Mouse (Mus musculus) heart, adult 18-20 months (tissue): ENCODE results near the gene Ssr1. TPM values are rescaled to one million over a fixed set of nuclear protein-coding genes. Genes with fewer than 3 reads are reported as not detected.

Experiments
- DNase-seq, 2 experiments: peaks; one replicate each; pipeline ENCODE4 v3.0.0; 2021 to 2022; ENCODE audit warnings: mixed read lengths in 1 of 2
- total RNA-seq, 2 experiments: library from RNA; stranded (reverse); gene quantifications; 2 replicates each; pipeline ENCODE4 v1.2.3; 2021

Ssr1 gene
- total RNA-seq, 2 experiments from 2014 or later: 41.4 to 43.0 TPM

DNA sequence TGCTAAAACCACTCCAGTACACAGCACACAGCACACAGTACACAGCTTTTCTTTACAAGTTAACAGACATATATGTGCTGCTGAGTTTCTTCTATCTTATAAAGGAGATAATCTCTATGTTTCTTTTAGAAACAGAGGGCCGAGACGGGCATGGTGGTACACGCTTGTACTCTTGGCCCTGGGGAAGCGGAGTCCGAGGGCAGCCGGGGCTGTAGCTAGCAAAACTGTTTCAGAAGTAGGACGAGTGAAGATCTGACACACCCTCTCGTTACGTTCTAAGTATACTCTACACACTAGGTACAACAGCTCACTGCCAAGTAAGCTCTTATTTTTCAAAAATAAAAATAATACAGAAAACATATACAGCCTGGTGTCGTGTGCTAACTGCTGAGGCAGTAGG is 13.7 kb downstream of the Ssr1 start:
- no peak for DNase-seq

DNA sequence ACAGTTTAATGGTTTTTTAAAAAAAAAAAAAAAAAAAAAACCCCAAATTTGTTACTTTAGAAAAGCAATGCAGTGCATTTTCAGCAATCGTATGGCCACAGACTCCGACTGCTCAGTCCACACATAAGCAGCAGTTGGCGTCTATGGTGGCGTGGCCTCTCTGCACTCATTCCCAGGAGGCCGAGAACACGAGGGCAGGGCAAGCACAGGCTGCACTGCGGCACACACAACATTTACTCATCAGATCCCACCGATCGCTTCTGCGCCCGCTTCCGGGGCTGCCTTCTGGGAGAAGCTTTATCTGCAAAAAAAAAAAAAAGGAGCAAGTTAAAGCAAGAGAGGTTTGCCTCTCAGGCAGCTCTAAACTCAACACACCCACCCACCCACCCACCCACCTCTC is 14.5 kb downstream of the Ssr1 start:
- DNase-seq: no peak

DNA sequence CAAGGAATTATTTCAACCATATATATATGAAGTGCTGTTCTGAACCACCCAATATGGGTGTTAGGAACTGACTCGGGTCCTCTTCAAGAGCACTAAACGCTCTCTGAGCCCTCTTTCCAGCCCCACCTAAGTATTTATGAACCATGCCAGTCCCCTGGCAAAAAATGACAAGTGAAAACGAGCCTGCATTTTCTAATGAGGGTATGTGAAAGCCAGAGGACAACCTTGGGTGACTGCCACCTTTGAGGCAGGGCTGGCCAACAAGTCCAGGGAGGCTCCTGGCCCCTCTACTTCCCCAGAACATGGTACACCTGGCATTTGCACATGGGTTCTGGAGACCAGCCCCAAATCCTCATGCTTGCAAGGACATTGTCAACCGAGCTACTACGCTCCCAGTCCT is 19.3 kb downstream of the Ssr1 start:
- no peak for DNase-seq

DNA sequence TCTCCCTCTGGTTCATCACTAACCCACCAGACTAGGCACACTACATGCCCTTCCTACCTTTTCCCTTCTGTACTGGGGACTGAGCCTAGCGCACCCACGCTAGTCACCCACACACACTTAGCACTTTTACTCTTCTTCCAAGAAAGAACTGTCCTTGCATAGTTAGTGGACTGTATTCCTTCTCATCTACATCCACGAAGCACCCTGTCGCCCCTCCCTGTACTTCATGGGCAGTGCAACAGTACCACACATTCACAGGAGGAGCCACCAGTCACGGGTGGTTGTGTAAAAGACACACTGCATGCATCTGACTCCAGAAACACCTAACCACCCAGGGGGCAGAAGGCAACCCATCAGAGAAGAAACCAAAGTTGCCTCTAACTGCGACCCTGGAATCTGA is 20.0 kb downstream of the Ssr1 start:
- no peak for DNase-seq

DNA sequence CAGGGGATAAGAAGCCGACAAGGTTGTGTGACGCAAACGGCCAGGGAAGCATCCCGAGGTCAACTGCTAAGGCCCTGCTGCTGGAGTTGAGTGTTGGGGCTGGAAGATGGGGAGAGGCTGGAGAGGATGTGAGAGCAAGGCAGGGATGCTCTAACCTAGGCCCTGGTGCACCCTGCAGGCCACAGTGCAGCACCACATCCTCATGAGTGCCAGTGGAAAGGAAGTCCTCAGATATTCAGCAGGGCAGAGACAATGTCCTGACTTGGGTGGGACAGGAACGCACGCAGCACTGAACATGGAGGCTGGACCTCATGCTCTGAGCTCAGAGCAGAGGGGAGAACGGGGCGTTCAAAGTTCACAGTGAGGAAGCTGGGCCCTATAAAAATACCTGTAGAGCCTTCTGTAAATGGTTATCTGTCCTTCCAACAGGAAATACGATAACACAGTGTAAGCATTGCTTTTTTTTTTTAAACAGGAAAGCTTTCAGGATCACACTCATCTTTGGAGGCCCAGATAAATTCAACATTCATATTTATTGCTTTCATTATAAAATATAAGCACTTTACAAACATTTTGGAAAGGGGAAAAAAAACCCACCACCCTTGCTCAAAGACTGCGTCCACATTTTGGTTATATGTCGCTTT is 23.0 kb downstream of the Ssr1 start:
- DNase-seq: no peak

DNA sequence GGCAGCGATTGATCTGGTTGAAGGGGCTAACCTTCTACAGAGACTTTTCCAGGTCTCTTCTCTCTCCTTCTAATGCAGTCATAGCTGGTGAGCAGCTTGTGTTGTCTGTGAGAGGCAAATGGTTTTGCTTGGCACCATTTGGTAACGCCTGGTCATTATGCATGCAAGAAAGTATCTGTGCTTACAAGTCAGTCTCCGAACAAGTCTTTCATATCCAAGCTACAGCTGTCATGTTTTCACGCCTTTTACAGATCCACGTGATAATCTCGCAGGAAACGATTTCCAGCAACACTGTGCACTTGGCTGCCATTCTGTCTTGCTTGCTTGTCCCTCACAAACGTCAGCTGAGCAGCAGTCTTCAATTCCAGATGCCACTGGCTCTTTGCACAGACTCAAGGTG is 24.0 kb downstream of the Ssr1 start:
- DNase-seq: no peak

DNA sequence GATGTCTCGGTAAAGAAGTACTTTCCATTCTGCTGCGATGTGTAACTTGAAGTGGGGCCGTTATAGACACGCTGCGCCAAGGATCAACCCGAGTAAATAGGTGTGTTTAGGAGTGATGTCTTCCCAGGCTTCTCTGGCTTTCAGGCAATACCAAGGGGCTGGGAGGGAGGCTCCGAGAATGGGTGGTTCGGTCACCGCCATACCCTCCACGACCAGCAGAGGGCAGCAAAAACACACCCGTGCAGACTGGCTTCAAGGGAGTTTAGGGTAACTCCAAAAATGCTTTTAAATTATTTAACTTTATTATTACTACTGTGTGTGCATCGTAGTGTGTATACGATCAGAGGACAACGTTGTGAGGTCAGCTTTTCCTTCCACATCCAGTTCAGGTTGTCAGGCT is 24.7 kb downstream of the Ssr1 start:
- DNase-seq: peak; percentile 78 to 95

DNA sequence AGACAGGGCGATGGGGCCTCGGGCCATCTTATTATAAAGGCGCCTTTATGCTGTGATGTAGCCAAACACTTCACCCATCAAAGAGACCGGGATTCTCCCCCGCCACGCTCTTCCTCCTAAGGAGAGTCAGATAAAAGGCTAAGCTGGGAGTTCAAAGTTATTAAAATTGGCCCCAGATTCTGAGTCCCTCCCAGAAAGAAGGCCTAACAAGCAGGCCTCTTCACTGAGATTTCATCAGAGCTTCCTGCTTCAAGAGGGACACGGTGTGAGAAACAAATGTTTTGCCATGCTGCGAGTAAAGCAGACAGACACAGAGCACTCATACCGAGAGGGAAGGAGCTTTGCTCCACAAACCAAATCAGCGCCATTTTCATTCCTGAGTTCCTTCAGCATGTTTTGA is 26.5 kb downstream of the Ssr1 start:
- DNase-seq: no peak

DNA sequence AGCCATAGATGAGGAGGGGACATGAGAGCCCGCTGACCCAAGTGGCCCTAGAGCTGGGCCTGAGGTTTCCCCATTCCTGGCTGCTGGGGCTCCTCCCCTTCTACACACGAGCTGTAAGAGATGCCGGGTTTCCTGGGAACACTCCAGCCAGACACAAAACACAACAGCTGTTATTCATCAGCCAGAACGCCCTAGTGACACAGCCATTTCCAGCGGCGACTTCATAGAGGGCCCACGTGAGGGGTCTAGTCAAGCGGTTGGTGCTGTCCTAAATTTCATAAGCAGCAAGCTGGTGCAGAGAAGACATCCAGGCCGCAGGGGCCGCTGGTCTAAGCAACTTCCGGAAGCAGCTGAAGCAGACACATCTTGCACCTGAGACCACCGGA is 27.0 kb downstream of the Ssr1 start:
- peak in 1 of 2 experiments; percentile 50 for DNase-seq

DNA sequence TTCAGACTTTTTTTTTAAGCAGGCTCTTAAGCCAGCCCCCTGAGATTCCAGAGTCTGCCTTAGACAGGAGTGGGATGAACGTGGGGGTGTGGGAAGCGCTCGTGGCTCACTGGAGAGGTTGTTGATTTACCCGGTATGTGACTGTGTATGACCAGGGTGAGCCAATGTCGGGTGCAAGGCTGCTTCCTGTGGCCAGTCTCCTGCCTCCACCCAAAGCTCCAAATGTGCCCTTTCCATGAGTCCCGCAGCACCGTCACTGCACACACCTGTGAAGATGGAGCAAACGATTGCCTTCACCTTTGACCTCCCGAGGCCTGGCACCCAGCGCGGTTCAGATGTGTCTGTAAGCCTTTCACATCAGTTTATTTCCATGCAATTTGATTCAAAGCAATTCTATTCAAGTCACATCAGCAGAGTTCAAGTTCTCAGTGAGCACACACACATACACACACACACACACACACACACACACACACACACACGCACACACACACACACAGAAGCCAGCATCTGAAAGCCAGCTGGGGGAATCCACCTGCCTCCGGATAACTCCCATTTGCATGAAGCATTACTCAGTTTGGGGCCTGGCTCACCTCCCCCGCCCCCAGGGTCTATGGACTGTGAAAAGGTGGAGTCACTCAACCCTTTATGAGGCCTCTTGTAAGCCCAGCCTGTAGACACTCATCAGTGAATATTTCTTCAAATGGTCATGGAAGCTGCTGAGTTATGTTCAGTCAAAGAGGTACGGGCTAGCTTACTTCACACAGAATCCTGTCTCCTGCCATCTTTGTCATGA is 27.6 kb downstream of the Ssr1 start:
- no peak for DNase-seq

DNA sequence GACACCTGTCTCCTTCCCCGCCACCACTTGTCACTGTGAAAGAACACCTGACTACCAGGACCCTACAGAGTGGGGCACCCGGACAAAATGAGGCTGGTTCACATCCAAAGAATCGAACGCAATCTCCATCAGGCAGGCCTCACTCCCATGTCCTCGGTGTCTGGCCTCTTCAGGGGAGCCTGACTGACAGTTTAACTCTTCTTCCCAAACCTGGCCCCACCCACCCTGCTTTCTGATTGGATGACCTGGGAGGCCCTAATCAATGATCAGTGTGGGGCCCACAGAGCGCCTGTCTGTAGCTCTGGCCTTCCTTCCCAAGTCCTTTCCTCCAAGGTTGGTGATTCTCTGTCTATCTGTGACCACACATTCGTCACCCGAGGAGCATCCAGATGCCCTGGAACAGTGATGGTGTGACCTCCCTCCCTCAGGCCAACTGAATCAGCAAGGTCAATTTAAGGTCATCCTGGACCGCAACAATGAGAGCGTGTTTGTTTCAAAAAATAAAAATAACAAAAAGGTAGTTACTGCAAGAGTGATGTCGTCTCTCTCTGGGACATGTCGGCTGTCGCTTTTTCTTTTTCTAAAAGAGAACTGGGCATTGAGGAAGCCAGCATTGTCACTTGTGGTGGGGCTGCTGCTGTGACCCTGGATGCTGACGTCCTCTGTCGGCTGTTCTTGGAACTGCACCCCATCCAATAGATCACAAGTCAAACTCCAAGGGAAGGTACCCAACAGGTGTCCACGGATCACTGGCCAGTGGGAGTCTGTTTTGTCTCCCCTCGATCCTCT is 28.7 kb downstream of the Ssr1 start:
- no peak for DNase-seq

DNA sequence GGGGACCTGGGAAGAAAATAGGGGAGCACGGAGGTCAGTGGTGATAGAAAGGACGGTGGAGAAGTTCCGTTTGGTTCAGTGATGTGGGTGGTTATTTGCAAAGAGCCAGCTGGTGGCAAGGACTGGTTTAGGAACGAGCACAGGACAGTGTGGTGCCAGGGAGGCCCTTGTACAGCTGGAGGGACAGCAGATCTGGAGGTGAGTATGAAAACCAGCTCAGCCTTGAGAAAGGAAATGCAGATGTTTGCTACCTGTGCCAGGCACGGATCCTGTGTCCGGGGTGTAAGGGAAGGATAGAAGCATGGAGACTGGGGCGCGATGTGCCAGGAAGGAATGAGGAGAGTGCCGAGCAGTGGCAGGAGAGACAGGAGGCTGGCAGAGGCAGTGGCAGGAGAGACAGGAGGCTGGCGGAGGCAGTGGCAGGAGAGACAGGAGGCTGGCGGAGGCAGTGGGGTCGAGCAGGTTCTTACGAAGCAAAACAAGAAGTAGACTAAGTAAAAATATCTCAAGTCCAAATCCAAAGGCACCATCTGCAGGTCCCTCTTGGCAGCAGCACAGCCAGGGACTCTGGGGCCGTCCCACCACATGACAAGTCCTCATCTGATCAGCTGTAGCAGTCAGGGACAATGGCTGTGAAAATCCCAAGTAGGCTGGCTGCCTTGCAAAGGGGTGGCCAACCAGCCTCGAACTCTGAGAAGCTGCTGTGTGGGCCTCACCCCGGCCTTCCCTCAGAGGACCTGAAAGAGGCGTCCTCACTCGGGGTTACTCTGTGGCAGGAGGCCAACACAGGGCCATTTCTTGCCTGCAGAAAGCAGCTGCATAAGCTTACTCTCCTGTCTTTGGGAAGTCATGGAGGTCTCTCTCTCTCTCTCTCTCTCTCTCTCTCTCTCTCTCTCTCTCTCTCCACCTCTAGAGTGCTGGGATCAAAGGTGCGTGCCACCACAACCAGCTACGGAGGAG is 29.6 kb downstream of the Ssr1 start:
- no peak for DNase-seq

DNA sequence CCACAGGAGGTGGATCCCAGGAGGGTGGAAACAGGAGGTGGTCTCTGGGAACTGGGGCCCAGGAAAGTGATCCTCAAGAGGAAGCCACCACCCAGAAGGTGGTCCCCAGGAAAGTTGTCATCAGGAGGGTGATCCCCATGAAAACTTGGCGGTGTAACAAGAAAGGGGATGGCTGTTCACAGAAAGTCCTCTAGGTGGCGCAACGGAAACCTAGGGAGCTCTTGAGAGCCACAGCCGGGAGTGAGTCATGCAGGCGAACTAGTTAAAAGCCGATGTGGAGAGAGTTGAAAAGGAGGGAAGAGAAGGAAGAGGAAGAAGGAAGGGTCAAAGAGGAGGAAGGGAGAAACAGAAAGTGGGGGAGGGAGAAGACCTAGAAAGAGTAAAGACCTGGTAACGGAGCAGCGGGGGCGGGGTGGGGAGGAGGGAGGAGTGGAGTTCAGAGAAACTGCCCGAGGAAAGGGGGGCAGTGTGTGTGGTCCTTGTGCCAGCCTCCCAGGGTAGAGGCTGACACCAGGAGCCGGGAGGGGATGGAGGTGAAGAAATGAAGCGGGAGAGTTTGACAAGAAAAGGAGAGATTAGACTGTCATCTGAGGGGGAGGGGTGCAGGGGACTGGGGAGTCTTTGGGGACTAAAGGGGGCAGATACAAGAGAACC is 30.5 kb downstream of the Ssr1 start:
- peak; percentile 83 to 89 for DNase-seq

DNA sequence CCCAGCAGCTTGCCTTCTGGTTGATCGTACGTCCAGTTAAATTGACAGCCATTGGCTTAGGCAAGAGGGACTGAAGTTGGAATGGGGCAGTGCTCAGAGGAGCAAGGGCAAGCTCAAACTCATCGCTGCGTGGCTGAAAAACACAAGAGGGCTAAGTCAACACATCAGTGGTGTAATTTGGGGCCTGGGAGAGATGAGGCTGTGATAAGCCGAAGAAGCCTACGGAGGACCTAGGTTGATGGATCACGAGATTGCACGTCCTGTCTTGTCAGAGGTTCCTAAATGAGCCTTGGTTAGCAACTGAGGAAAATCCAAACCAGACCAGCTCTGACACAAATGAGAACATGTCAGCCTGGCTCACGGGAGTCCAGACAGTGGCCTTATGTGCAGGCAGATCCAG is 31.5 kb downstream of the Ssr1 start:
- no peak for DNase-seq

DNA sequence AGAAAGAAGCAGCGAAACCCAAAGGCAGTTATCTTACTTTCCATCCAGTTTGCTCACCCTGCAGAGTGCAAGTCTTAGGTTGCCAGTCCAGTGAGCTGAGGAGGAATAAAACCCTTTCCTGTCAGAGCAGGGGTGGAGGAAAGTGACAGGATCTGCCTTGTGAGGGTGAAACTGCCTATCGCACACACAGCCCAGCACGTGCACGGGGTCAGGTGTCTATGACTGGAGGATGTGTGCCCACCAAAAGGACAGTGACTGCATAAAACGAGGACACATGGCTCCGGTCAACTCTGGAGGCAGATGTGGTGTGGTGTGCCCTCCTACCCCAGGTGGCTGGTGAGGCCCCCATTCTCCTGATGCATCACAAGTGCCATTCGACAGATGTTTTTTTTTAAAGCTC is 34.1 kb downstream of the Ssr1 start:
- DNase-seq: no peak

DNA sequence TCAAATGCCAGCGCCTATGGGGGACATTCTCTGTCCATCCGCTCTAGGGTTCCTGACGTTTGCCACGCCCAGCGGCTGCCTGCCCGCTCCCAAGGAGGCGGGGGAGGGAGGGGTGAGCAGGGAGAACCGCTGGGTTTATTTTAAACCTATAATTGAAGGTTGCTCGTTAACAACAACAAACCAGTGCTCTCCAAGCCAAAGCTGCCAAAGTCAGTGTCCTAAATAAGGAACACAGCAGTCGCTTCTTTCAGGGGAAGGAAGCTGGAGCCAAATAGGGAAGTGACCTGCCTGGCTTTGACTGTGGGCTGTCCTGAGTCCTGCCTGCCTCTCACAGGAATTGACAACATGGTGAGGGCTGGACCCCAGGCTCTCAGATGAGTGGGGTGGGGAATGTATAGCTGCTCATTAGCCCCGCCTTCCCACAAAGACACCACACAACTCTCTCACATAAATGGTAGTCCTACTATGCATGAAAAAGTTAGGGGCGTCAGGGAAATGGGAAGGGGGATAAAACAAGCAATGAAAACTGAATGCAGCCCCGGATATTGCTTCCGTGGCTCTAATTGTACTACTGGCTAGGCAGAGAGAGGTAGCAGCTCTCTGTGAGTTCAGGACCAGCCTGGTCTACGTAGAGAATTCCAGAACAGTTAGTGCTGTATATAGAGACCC is 34.6 kb downstream of the Ssr1 start:
- DNase-seq: peak; percentile 63 to 78

DNA sequence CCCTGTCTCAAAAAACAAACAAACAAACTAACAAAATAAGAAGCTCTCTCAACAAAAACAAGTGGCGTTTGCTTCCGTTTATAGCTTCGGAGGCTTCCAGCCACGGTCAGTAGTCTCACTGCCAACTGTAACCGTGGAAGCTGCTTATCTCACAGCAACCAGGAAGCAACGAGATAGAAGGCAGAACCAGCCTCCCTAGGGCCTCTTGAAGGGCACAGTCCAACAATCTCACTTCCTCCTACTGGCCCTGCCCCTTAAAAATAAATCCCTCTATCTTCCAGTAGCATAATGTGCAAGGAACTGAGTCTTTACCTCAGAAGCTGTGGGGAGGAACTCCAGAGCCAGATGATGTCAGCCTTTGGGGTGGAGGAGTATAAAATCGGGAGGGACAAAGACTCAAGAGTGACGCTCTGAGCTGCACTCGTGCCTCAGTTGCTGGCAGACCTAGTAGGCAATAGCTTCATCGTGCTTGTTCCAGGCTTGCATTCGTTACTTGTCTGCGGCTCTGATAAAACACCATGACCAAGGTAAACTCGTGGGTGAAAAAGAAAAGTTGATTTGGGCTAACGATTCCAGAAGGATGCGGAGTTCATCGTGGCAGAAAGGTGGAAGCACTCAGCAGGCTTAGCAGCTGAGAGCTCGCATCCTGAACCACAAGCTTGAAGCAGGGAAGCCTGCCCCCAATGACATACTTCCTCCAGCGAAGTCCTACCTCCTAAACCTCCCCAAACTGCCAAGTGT is 35.3 kb downstream of the Ssr1 start:
- peak in 1 of 2 experiments; percentile 58 for DNase-seq

DNA sequence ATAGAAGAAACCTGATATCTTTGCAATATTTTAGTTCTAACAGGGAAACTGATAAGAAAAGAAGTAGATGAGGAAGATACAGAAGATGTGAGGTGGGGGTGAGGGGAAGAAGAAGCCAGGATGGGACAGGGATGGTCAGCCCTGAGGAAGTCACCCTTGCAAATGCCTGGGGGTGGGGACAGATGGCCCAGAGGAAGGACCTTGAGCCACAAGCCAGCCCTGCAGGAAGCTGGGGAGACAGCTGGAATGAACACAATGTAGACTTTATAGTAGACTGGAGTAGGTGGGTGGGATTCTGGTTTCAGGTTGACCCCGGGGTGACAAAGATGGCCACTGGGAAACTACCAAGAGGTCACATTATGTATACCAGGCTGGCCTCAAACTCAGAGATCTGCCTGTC is 39.7 kb downstream of the Ssr1 start:
- no peak for DNase-seq

DNA sequence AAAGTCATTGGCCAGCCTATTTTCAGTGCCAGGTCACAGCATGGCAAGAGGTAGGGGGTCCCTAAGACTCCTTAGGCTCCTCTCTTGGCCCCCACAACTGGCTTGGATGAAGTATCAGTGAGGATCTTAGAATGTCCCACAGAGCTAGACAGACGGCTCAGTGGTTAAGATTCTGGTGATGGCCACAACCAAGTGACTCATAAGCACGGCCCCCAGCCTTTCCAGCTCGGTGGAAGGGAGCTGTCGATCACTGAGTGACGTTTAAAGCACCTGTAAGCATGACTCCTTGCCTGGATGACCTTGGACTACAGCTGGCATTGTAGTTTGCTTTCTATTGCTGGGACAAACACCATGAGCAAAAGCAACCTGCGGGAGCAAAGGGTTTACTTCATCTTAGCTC is 41.0 kb downstream of the Ssr1 start:
- DNase-seq: no peak

DNA sequence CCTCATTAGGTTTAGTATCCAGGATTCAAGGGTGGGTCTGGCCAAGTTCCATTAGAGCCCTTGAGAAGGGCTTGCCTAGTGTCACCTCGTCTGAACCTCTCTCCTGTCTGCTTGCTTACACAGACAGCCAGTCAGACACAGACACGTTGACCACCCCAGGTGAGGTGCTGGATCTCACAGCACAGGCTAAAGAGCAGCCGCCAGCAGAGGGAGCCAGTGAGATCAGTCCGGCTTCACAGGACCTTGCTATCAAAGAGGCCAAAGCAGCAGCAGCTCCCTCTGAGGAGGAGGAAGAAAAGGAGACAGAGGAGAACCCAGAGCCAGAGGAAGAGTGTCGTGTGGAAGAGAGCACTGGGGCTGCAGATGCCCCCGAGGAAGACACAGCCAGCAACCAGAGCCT is 47.3 kb downstream of the Ssr1 start:
- peak; percentile 77 to 91 for DNase-seq
